Mouse (Mus musculus) intestine, postnatal 0 days (tissue): ENCODE measurements at regions not wholly inside any gene's neighbourhood (a gene's known extent, or its start where the extent isn't known, plus 50 kb on each side); places are given as distances from the start of the nearest gene placed in this dataset.

Experiments used
- ATAC-seq: fragments of 200-750 bp; cut with Nextera tagmentation; 2 replicates; pipeline ENCODE4 v1.8.0; 2017; ENCODE audit warnings: mild to moderate bottlenecking, moderate TSS enrichment, moderate library complexity
- H3K27ac ChIP-seq: fragments of 300-500 bp; sonication (generic); 2 replicates; pipeline ENCODE4 v1.5.1; 2014; ENCODE audit warnings: mild to moderate bottlenecking, low read depth, low read length, moderate library complexity
- H3K27me3 ChIP-seq: fragments of 300-500 bp; sonication (generic); replicated peaks from 2 replicates; pipeline ENCODE4 v1.6.1; 2014; ENCODE audit warnings: low read length, mixed read lengths; ENCODE audit not compliant: control insufficient read depth, insufficient read depth
- H3K36me3 ChIP-seq: fragments of 300-500 bp; sonication (generic); 2 replicates; pipeline ENCODE4 v1.6.1; 2014; ENCODE audit warnings: mild to moderate bottlenecking, moderate library complexity; ENCODE audit not compliant: control insufficient read depth, insufficient read depth
- H3K4me1 ChIP-seq: fragments of 300-500 bp; sonication (generic); replicated peaks from 2 replicates; pipeline ENCODE4 v1.6.1; 2014; ENCODE audit warnings: antibody characterized with exemption, low read length, mixed read lengths; ENCODE audit not compliant: control insufficient read depth, insufficient read depth
- H3K4me2 ChIP-seq: fragments of 300-500 bp; sonication (generic); replicated peaks from 2 replicates; pipeline ENCODE4 v1.6.1; 2014; ENCODE audit warnings: low read depth, mild to moderate bottlenecking, moderate library complexity
- H3K4me3 ChIP-seq: fragments of 300-500 bp; sonication (generic); 2 replicates; pipeline ENCODE4 v1.5.1; 2014; ENCODE audit warnings: low read depth, low read length
- H3K9ac ChIP-seq: fragments of 300-500 bp; sonication (generic); 2 replicates; pipeline ENCODE4 v1.6.1; 2014; ENCODE audit warnings: mild to moderate bottlenecking, low read depth, low read length
- H3K9me3 ChIP-seq: fragments of 300-500 bp; sonication (generic); 2 replicates; pipeline ENCODE4 v1.6.1; 2016; ENCODE audit warnings: mixed run types; ENCODE audit not compliant: control insufficient read depth
- CTCF ChIP-seq: sonication (generic); IDR thresholded peaks from 2 replicates; pipeline ENCODE4 v1.5.1; 2016; ENCODE audit warnings: low read depth, mild to moderate bottlenecking, control low read depth, antibody characterized with exemption, moderate library complexity
- WGBS: fragments of 180-500 bp; shearing (Covaris S2); extraction: QIAGEN DNeasy Blood & Tissue Kit; methylation state at CpG from one replicate; pipeline ENCODE4 v1.1.7; 2014; 5-methylcytosine and 5-hydroxymethylcytosine counted together

DNA sequence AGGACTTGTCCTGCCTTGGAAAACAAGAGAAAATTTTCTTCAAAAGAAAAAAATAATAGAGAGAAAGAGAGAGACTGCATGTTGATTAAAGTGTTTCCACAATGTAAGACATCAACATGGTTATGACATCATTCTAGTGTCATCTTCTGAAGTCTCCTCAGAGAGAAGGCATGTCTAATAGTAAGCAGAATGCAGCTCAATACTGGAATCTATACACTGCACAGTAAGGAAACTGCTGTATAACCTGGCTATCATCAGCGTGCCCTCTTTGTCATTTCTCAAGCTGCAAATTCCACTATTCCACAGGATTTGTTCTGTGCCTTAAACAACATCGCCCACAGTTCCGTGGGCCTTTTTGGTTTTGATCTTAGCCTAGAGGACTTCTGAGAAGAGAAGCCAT lies 82.8 kb upstream of the Mapk10 start:
- no peaks in the 10 kb centered on the region for H3K4me1 ChIP-seq
- WGBS, result 73% methylated on average over 3 of the region's 3 CpGs
- TF ChIP-seq CTCF, result no peak
- H3K9ac ChIP-seq, result no peak overlapping the region
- H3K27me3 ChIP-seq, result no peaks in the 10 kb centered on the region
- ATAC-seq, result no peak
- no peaks in the 10 kb centered on the region for H3K9me3 ChIP-seq
- no peak overlapping the region for H3K4me2 ChIP-seq
- H3K36me3 ChIP-seq, result no peaks in the 10 kb centered on the region
- H3K4me3 ChIP-seq, result no peak overlapping the region
- H3K27ac ChIP-seq, result no peak overlapping the region

DNA sequence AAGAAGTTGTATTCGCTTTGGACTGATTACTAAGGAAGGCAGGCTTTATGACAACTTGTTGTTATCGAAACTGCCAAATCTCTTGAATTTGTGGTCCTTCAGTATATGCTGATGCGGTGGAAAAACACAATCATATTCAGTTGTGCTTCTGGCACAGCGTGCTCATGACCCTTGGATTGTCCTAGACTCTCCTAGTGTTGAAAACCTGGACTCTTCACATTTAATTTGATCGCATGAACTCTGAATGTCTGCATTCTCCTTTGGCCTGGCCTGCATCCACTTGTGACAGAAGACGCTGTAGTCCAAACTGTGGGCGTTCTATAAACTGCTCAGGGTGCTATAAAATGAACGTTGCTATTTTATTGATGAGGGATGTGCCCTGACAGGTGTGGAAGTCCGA lies 80.6 kb upstream of the Mapk10 start:
- ATAC-seq, result no peak
- H3K27ac ChIP-seq, result no peak overlapping the region
- 75% methylated on average over 9 of the region's 9 CpGs for WGBS
- H3K27me3 ChIP-seq, result no peaks in the 10 kb centered on the region
- H3K4me2 ChIP-seq, result no peak overlapping the region
- no peaks in the 10 kb centered on the region for H3K4me1 ChIP-seq
- no peak overlapping the region for H3K4me3 ChIP-seq
- no peak for TF ChIP-seq CTCF
- no peaks in the 10 kb centered on the region for H3K9me3 ChIP-seq
- no peak overlapping the region for H3K9ac ChIP-seq
- H3K36me3 ChIP-seq, result no peaks in the 10 kb centered on the region

DNA sequence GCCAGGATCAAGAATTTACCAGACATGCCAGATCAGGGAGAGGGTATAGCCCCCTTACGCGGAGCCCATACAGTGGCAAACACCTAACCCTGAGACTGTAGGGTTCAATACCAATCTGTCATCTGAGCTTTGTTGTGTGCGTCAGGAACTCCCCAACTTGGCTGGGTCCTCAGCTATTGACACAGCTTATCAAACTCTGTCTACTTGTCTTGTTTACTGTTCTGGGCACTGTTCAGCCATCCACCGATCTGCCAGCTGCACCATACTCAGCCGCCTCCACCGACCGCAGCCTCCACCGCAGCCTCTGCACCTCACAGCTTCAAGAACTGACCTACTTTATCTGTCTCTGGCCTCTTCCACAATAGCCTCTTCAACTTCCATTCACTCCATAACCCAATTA lies 80.1 kb upstream of the Mapk10 start:
- WGBS, result 71% methylated on average over 8 of the region's 8 CpGs
- H3K36me3 ChIP-seq, result no peaks in the 10 kb centered on the region
- no peak for ATAC-seq
- TF ChIP-seq CTCF, result no peak
- no peaks in the 10 kb centered on the region for H3K9me3 ChIP-seq
- no peak overlapping the region for H3K4me3 ChIP-seq
- H3K4me2 ChIP-seq, result no peak overlapping the region
- no peaks in the 10 kb centered on the region for H3K4me1 ChIP-seq
- H3K27ac ChIP-seq, result no peak overlapping the region
- no peak overlapping the region for H3K9ac ChIP-seq
- no peaks in the 10 kb centered on the region for H3K27me3 ChIP-seq

DNA sequence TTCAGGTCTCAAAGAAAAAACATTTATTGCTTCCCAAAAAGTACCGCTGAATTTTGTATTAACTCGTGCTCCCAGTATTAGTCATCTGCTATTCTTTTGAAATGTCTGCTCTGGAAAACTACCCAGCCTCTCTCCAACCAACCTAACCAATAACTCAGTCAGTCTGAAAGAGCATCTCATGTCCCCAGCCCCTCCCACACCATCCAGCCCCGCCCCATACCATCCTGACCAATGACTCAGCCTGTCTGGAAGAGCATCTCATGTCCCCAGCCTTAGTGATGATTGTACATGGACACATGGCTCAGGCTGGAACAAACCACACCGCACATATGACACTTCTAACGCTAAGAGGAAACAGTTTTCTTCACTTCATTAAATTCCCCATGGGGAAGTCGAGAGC lies 58.1 kb upstream of the Mapk10 start:
- 84% methylated on average over 6 of the region's 6 CpGs for whole genome bisulfite sequencing
- Histone ChIP-seq H3K36me3 (no peaks in the 10 kb centered on the region), H3K4me3 (no peak overlapping the region), H3K4me2 (no peak overlapping the region), H3K4me1 (no peaks in the 10 kb centered on the region; the same call in 1 of the 2 replicates), H3K27me3 (peaks cover 31% of the 10 kb centered on the region), H3K9me3 (no peaks in the 10 kb centered on the region), H3K9ac (no peak overlapping the region), H3K27ac (no peak overlapping the region)
- no peak for ATAC-seq
- TF ChIP-seq CTCF, result no peak

DNA sequence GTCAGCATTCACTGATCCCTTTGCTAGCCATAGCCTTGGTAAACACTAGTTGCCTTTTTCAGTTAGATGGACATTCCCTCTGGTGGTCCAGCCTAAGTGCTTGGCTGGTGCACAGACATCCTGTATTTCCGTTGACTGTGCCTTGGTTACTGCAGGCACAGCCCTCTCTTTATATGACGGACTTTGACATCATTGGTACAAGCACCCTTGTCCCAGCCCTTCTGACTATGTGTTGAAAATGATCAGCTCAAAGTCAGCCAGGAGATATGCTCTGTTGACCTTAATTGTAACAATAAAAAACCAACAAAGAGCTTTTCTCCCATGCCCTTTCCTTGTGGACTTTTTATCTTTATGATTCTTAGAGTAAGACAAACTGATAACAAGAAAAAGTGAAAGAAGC lies 53.8 kb upstream of the Mapk10 start:
- Histone ChIP-seq H3K4me2 (no peak overlapping the region), H3K36me3 (no peaks in the 10 kb centered on the region), H3K9ac (no peak overlapping the region), H3K4me3 (no peak overlapping the region), H3K9me3 (no peaks in the 10 kb centered on the region), H3K27me3 (peaks cover 26% of the 10 kb centered on the region), H3K27ac (no peak overlapping the region), H3K4me1 (no peaks in the 10 kb centered on the region; the same call in 1 of the 2 replicates)
- no peak for TF ChIP-seq CTCF
- peak; percentile 82 for ATAC-seq
- WGBS, result 32% methylated on average over 2 of the region's 2 CpGs

DNA sequence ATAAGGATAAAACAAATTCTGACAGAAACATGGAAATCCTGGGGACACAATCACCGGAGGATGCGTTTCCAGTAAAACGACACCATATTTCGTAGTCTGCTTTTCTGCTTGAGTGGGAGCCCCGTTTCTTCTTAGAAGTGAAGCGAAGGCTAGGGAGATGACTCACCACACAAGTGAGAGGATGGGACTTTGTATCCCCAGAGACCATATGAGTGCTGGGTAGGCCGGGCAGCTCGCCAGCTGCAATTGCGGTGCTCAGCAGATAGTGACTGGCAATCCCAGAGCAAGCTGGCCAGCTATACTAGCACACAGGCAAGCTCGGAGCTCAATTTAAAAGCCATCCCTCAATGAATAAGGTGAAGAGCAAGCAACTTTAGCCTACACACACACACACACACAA lies 50.3 kb upstream of the Mapk10 start:
- H3K27me3 ChIP-seq, result peaks cover 8% of the 10 kb centered on the region; the same call in 1 of the 2 replicates
- WGBS, result 63% methylated on average over 10 of the region's 10 CpGs

More for the DNA sequence above, 50.3 kb upstream of the Mapk10 start:
- peak; percentile 68 for ATAC-seq
- Histone ChIP-seq H3K4me3 (no peak overlapping the region), H3K36me3 (no peaks in the 10 kb centered on the region), H3K9ac (no peak overlapping the region), H3K9me3 (no peaks in the 10 kb centered on the region), H3K27ac (no peak overlapping the region), H3K4me2 (no peak overlapping the region), H3K4me1 (no peaks in the 10 kb centered on the region; the same call in 1 of the 2 replicates)
- TF ChIP-seq CTCF, result no peak
